Mouse (Mus musculus): ENCODE data around the gene Foxm1.

DNA sequence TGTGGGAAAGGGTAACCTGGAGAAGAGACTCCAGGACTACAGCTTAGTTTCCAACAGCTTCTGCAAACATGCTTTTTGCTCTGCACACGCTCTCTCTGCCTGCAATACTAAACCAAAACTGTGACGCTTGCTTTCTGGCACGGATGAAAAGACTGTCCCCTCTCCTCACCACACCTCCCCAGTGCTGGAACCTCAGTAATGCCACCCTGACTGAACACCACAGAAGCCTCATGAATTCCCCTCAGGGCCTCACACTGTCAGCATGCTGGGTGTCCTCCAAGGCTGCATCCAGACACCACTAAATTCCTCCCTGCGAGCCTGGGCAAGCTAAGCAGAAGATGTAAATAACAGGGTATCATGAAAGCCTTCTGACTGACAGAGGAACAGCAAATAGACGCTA is 23.9 kb upstream of the Foxm1 start:
- TF ChIP-seq POLR2A (IDR thresholded peaks at IDR 0.05; ENCODE audit: borderline replicate concordance, extremely low read depth, low read depth, low read length) (no peak), CTCF (IDR thresholded peaks at IDR 0.05; ENCODE audit: insufficient read depth, low read length) (no peak)
